Mouse (Mus musculus) natural killer cell, adult 2 months (primary cell): ENCODE data around the gene Fdxr.

Experiments
- DNase-seq, 2 experiments: peaks; one replicate each; pipeline ENCODE4 v3.0.0; 2022; ENCODE audit warnings: low spot score in 2 of 2

Fdxr gene

GRCm38 (mm10) chr11:115241402-115241801 lies 35.4 kb downstream of the Fdxr start:
- DNase-seq = no peak

- no peak for DNase-seq
Measured at GRCm38 (mm10) chr11:115236570-115236969, 40.3 kb downstream of the Fdxr start.

- DNase-seq = no peak
Measured at GRCm38 (mm10) chr11:115234320-115235044, 42.4 kb downstream of the Fdxr start.

GRCm38 (mm10) chr11:115233526-115234290 lies 43.1 kb downstream of the Fdxr start:
- no peak for DNase-seq

- no peak for DNase-seq
Measured at GRCm38 (mm10) chr11:115232889-115233288, 44.0 kb downstream of the Fdxr start.

- no peak for DNase-seq
Measured at GRCm38 (mm10) chr11:115231924-115232323, 44.9 kb downstream of the Fdxr start.

GRCm38 (mm10) chr11:115231168-115231915 lies 45.5 kb downstream of the Fdxr start:
- peak; percentile 32 to 42 for DNase-seq

GRCm38 (mm10) chr11:115229021-115229930 lies 47.6 kb downstream of the Fdxr start:
- DNase-seq = no peak

- no peak for DNase-seq
Measured at GRCm38 (mm10) chr11:115228430-115228829, 48.4 kb downstream of the Fdxr start.

- no peak for DNase-seq
Measured at GRCm38 (mm10) chr11:115227640-115228039, 49.2 kb downstream of the Fdxr start.

- DNase-seq = no peak
Measured at GRCm38 (mm10) chr11:115226811-115227491, 49.9 kb downstream of the Fdxr start.

GRCm38 (mm10) chr11:115225301-115225700 lies 51.5 kb downstream of the Fdxr start:
- DNase-seq = no peak

- DNase-seq = peak in 1 of 2 experiments; percentile 40
Measured at GRCm38 (mm10) chr11:115224889-115225288, 52.0 kb downstream of the Fdxr start.

GRCm38 (mm10) chr11:115223877-115224276 lies 53.0 kb downstream of the Fdxr start:
- DNase-seq = no peak

GRCm38 (mm10) chr11:115223451-115223850 lies 53.4 kb downstream of the Fdxr start:
- DNase-seq = no peak

GRCm38 (mm10) chr11:115222570-115222969 lies 54.3 kb downstream of the Fdxr start:
- DNase-seq = no peak

- no peak for DNase-seq
Measured at GRCm38 (mm10) chr11:115222077-115222476, 54.8 kb downstream of the Fdxr start.

- DNase-seq = no peak
Measured at GRCm38 (mm10) chr11:115219685-115220084, 57.2 kb downstream of the Fdxr start.

GRCm38 (mm10) chr11:115219263-115219662 lies 57.6 kb downstream of the Fdxr start:
- DNase-seq = no peak
